Mouse (Mus musculus) heart, adult 2 months (tissue): Measurements from ENCODE around the gene Sox12. TPM values are rescaled to one million over a fixed set of nuclear protein-coding genes. Genes with fewer than 3 reads are reported as not detected.
A peak's percentile ranks its signal among the peaks of the same experiment; 100 is the strongest.

Source experiments
- DNase-seq, 2 experiments: peaks; one replicate each; pipeline ENCODE4 v3.0.0; 2021
- H3K27ac ChIP-seq: fragments of 200-600 bp; 2 replicates; pipeline ENCODE4 v1.8.1; 2022
- H3K27me3 ChIP-seq: fragments of 200-500 bp; 2 replicates; pipeline ENCODE4 v1.6.1; 2012; ENCODE audit warnings: mild to moderate bottlenecking, low read length, inconsistent platforms, mixed read lengths; ENCODE audit not compliant: control insufficient read depth, insufficient read depth
- H3K36me3 ChIP-seq: fragments of 200-500 bp; 2 replicates; pipeline ENCODE4 v1.6.1; 2012; ENCODE audit warnings: low read length, inconsistent platforms; ENCODE audit not compliant: control insufficient read depth, insufficient read depth
- H3K4me1 ChIP-seq: fragments of 200-500 bp; 2 replicates; pipeline ENCODE4 v1.6.1; 2011; ENCODE audit warnings: low read length; ENCODE audit not compliant: control insufficient read depth, insufficient read depth
- H3K4me3 ChIP-seq: fragments of 200-600 bp; 2 replicates; pipeline ENCODE4 v1.8.1; 2022
- H3K79me2 ChIP-seq: fragments of 200-500 bp; replicated peaks from 2 replicates; pipeline ENCODE4 v1.6.1; 2012; ENCODE audit warnings: mild to moderate bottlenecking, inconsistent platforms, low read length, moderate library complexity, mixed read lengths; ENCODE audit not compliant: control insufficient read depth, insufficient read depth
- H3K9ac ChIP-seq: fragments of 200-500 bp; 2 replicates; pipeline ENCODE4 v1.6.1; 2012; ENCODE audit warnings: low read depth, mild to moderate bottlenecking, control low read depth, inconsistent platforms, low read length, mixed read lengths
- CTCF ChIP-seq: fragments of 200-600 bp; IDR thresholded peaks from 2 replicates; pipeline ENCODE4 v1.8.1; 2022; ENCODE audit warnings: antibody characterized with exemption, mild to moderate bottlenecking, moderate library complexity
- EP300 ChIP-seq: fragments of 200-500 bp; IDR thresholded peaks from 2 replicates; pipeline ENCODE4 v1.6.1; 2011; ENCODE audit warnings: low read depth, low read length, control low read depth; ENCODE audit not compliant: insufficient read depth
- POLR2A ChIP-seq: fragments of 200-500 bp; IDR thresholded peaks from 2 replicates; pipeline ENCODE4 v1.6.1; 2011; ENCODE audit warnings: mild to moderate bottlenecking, low read depth, low read length, control low read depth; ENCODE audit not compliant: insufficient read depth
- WGBS: fragments of 180-500 bp; shearing (Covaris S2); methylation state at CpG from one replicate; pipeline ENCODE4 v1.1.7; 2018; 5-methylcytosine and 5-hydroxymethylcytosine counted together
- intact Hi-C: fragments of 180-260 bp; cut with DNase I; formaldehyde crosslinking; loops from one replicate; pipeline ENCODE4 v1.15.1; 2025
- polyA plus RNA-seq: library from polyadenylated mRNA; depleted of rRNA; stranded (reverse); fragments of >200 nt; gene quantifications from 2 replicates; pipeline ENCODE4 v1.2.3, GENCODE M21; 2012
- total RNA-seq, 2 experiments: library from RNA; stranded (reverse); gene quantifications; 2 replicates each; pipeline ENCODE4 v1.2.3; 2021

The Sox12 gene
- total and polyA plus RNA-seq, 3 experiments = 6.9 to 8.8 (median 8.3) TPM

DNA sequence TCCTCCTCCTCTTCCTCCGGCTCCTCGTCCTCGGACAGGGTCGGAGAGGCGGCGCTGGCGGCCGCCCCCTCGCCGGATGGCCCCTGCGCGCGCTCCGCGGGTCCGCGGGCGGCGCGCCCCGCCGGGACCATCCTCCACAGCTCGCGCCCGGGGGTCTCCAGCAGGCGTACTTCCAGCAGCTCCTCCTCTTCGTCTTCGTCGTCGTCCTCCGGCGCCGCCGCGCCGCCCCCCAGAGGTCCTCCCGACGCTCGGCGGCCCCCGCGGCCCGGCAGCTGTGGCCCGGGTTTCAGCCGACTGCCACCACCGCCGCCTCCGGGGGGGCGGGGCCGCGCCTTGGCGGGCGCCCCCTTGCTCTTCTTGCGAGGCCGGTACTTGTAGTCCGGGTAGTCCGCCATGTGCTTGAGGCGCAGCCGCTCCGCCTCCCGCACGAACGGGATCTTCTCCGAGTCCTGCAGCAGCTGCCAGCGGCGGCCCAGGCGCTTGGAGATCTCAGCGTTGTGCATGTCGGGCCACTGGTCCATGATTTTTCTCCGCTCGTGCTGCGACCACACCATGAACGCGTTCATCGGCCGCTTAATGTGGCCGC, 766 bp downstream of the Sox12 start:
- Histone ChIP-seq H3K27ac (peak overlapping the region; percentile 60), H3K27me3 (no peaks in the 10 kb centered on the region), H3K9ac (peak overlapping the region; percentile 63), H3K4me1 (peaks cover 5% of the 10 kb centered on the region), H3K79me2 (no peaks in the 10 kb centered on the region), H3K36me3 (no peaks in the 10 kb centered on the region), H3K4me3 (peak overlapping the region; percentile 49)
- under 1% methylated on average over 72 of the region's 77 CpGs for WGBS
- TF ChIP-seq EP300 = no peak
- 0 out of 2 replicates have a peak, but pooled peaks have one; percentile 30 for TF ChIP-seq POLR2A
- intact Hi-C loops = loop anchor here (2.0 kb wide), 1 partner anchor 18 kb away; the partner anchor contains the start of genes 6820408C15Rik and Zcchc3
- DNase-seq = peak; percentile 81 to 86

DNA sequence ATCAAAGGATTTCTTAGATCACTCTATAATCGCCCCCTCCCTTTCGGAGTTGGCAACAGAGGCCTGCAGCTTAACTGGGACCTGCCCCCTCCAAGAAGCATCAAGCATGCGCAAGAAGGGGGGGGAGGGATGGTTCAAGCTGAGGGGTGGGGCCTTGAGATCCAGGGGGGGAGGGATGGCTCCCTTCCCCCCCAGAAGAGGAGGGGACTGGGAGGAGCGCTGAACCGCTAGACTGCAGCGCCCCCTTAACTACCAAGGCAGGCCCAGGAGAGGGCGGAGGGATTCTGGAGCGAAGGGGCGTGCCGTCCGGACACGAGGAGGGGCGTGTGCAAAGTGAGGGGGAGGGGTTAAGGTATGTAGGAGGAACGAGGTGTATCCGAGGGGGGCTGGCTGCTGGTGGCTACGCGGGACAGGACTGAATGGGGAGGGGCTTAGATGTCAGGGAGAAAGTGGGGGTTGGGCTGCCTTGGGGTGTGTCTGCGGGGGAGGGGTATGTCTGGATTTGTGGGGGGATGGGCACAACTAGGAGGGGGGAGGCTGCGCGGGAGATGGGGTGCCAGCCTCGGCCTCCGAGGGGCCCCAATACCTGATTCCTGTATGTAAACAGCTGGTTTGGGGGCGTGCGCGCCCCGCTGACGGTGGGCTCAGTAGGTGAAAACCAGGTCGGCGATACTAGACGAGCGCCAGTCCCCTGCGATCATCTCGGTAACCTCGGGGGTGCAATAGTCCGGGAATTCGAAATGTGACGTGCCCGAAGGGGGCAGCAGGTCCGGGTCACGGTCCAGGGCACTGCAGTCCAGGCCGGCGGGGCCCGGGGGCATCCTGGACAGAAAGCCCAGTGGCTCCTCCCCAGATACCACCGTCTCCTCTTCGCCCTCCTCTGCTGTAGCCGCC, 1.5 kb downstream of the Sox12 start:
- WGBS = 1% methylated on average over 46 of the region's 46 CpGs
- Histone ChIP-seq H3K36me3 (no peaks in the 10 kb centered on the region), H3K9ac (peak overlapping the region; percentile 63), H3K4me3 (peak overlapping the region; percentile 49), H3K4me1 (peaks cover 5% of the 10 kb centered on the region), H3K27ac (peak overlapping the region; percentile 60), H3K27me3 (no peaks in the 10 kb centered on the region), H3K79me2 (no peaks in the 10 kb centered on the region)
- intact Hi-C loops = loop anchor here (2.0 kb wide), 1 partner anchor 18 kb away; the partner anchor contains the start of genes 6820408C15Rik and Zcchc3
- DNase-seq = peak; percentile 80 to 83
- TF ChIP-seq CTCF (peak; percentile 50), POLR2A (no peak)

DNA sequence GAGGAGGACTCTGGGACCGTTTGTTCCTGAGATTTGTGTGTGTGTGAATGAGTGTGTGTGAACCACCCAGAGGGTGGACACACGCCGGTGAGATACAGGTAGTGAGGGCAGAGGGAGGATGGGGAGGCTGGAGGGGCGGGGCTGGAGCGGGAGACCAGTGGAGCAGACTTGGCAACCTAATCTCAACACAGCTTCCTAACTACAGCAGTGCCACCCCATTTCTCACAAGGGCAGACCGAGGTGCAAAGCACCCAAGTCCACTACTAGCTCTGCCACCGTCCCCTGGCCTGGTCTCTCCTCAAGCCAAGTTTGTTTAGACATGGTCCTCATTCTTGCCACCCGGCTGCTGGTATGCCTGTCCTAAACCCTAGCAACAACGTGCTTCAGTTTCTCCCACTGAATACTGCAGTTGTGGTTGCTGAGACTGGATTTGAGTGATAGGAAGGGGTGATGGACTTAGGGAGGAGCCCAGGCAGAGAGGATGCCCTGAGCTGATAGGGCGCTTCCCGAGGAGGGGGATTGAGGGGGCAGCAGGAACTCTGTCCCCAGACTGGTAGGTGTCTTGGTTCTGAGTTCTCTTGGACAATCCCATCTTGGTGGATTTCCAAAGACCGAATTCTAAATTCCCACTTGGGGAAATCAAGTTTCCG, 2.5 kb downstream of the Sox12 start:
- Histone ChIP-seq H3K4me3 (no peak overlapping the region), H3K79me2 (no peaks in the 10 kb centered on the region), H3K9ac (no peak overlapping the region), H3K27ac (peak overlapping the region; percentile 40), H3K36me3 (no peaks in the 10 kb centered on the region), H3K4me1 (peaks cover 5% of the 10 kb centered on the region), H3K27me3 (no peaks in the 10 kb centered on the region)
- WGBS = 34% methylated on average over 13 of the region's 13 CpGs
- intact Hi-C loops = no loop called here
- no peak for DNase-seq
- TF ChIP-seq CTCF (no peak), POLR2A (no peak), EP300 (no peak)

DNA sequence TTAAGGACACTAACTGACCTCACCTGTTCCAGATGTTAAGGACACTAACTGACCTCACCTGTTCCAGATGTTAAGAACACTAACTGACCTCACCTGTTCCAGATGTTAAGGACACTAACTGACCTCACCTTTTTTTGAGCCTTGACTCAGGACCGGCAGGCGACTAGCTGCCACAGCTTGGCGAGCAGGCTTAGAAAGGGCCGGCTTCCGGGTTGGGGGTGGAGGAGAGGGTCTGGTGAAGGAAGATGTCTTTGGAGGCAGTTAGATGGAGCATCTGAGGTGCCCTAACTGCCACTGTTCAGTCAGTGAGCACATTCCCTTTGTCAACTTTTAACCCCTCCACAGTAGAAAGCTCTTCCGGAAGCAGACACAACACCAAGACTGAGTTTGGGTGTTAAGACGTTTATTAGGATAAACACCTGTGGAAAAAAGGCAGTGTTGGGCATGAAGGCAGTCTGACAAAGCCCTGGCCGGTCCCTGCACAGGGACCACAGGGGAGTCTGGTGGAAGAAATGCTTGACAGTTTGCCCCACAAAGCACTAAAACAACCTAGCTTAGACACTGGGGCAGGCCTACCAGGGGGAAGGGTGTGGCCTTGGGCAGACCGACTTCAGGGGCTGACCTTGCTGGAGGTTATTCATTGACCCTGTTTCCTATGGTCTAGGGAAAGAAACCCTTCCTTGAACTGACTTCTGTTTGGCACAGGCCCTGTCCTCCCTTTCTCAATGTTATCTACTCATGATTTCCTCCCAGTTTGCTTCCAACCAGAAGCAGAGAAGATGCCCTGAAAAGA, 4.4 kb downstream of the Sox12 start:
- intact Hi-C loops = loop anchor here (1.0 kb wide), 1 partner anchor 44 kb away; no protein-coding TSS in a partner anchor
- Histone ChIP-seq H3K4me3 (no peak overlapping the region), H3K4me1 (peaks cover 3% of the 10 kb centered on the region; the same call in 1 of the 2 replicates)

DNA sequence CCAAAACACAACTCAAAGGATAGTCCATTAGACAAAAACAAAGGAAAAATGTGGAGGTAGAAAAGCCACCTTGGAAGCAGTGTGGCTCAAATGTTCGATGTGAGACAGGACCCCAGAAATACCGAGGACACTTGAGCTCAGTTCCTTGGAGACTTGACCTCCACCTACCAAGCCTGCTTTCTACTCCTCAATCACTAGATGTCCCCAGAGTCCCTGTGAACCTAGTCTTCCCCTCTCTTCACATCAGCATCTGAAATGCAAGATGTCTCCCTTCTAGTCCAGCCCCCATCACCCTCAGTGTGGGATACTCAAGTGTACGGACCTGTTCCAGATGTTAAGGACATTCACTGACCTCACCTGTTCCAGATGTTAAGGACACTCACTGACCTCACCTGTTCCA, 5.1 kb downstream of the Sox12 start:
- Histone ChIP-seq H3K9ac (no peak overlapping the region), H3K27me3 (no peaks in the 10 kb centered on the region), H3K27ac (no peak overlapping the region), H3K79me2 (no peaks in the 10 kb centered on the region), H3K4me1 (peaks cover 3% of the 10 kb centered on the region; the same call in 1 of the 2 replicates), H3K4me3 (no peak overlapping the region), H3K36me3 (no peaks in the 10 kb centered on the region)
- peak in 1 of 2 experiments; percentile 43 for DNase-seq
- intact Hi-C loops = loop anchor here (1.0 kb wide), 1 partner anchor 45 kb away; no protein-coding TSS in a partner anchor
- TF ChIP-seq EP300 (peak; percentile 90), POLR2A (no peak), CTCF (peak; percentile 91)
- 14% methylated on average over 3 of the region's 3 CpGs for WGBS

More for the DNA sequence above, 4.4 kb downstream of the Sox12 start:
- 57% methylated on average over 9 of the region's 9 CpGs for WGBS
- Histone ChIP-seq H3K79me2 (no peaks in the 10 kb centered on the region), H3K27ac (no peak overlapping the region), H3K9ac (no peak overlapping the region), H3K27me3 (no peaks in the 10 kb centered on the region), H3K36me3 (no peaks in the 10 kb centered on the region)
- TF ChIP-seq EP300 (no peak), CTCF (no peak), POLR2A (no peak)
- no peak for DNase-seq
